Mouse (Mus musculus) hindbrain, embryonic 14.5 days (tissue): ENCODE measurements around the gene Capg. TPM values are rescaled to one million over a fixed set of nuclear protein-coding genes. Genes with fewer than 3 reads are reported as not detected.

Source experiments
- ATAC-seq: fragments of 200-750 bp; cut with Nextera tagmentation; 2 replicates; pipeline ENCODE4 v1.8.0; 2017; ENCODE audit warnings: moderate number of reproducible peaks, mild to moderate bottlenecking, moderate TSS enrichment, moderate library complexity; ENCODE audit not compliant: low FRiP score
- DNase-seq: peaks from one replicate; pipeline ENCODE4 v3.0.0-alpha.2; 2015; ENCODE audit warnings: low spot score
- H3K27ac ChIP-seq: fragments of 300-500 bp; sonication (generic); 2 replicates; pipeline ENCODE4 v1.5.1; 2014; ENCODE audit warnings: mild to moderate bottlenecking, moderate library complexity
- H3K27me3 ChIP-seq: fragments of 300-500 bp; sonication (generic); 2 replicates; pipeline ENCODE4 v1.6.1; 2014; ENCODE audit warnings: mild to moderate bottlenecking, low read length, mixed read lengths; ENCODE audit not compliant: control insufficient read depth, insufficient read depth
- H3K36me3 ChIP-seq: fragments of 300-500 bp; sonication (generic); replicated peaks from 2 replicates; pipeline ENCODE4 v1.6.1; 2014; ENCODE audit not compliant: control insufficient read depth, insufficient read depth
- H3K4me1 ChIP-seq: fragments of 300-500 bp; sonication (generic); replicated peaks from 2 replicates; pipeline ENCODE4 v1.6.1; 2014; ENCODE audit warnings: antibody characterized with exemption, low read length, mixed read lengths; ENCODE audit not compliant: control insufficient read depth, insufficient read depth
- H3K4me2 ChIP-seq: fragments of 300-500 bp; sonication (generic); replicated peaks from 2 replicates; pipeline ENCODE4 v1.6.1; 2014; ENCODE audit warnings: mild to moderate bottlenecking, moderate library complexity
- H3K4me3 ChIP-seq: fragments of 300-500 bp; sonication (generic); replicated peaks from 2 replicates; pipeline ENCODE4 v1.5.1; 2014; ENCODE audit warnings: mild to moderate bottlenecking, low read length
- H3K9ac ChIP-seq: fragments of 300-500 bp; sonication (generic); 2 replicates; pipeline ENCODE4 v1.6.1; 2014
- H3K9me3 ChIP-seq: fragments of 300-500 bp; sonication (generic); 2 replicates; pipeline ENCODE4 v1.6.1; 2016; ENCODE audit warnings: low read length; ENCODE audit not compliant: control insufficient read depth
- WGBS: fragments of 180-500 bp; shearing (Covaris S2); extraction: QIAGEN DNeasy Blood & Tissue Kit; methylation state at CpG from one replicate; pipeline ENCODE4 v1.1.7; 2014; 5-methylcytosine and 5-hydroxymethylcytosine counted together
- polyA plus RNA-seq: library from polyadenylated mRNA; unstranded; fragments of >200 nt; fragmentation: Nextera tagmentation; extraction: Ambion mirVana; gene quantifications from 2 replicates; pipeline ENCODE4 v1.2.1, GENCODE M21; 2014

Capg gene
- polyA plus RNA-seq, 1 experiment from 2014 or later: 10.3 TPM

DNA sequence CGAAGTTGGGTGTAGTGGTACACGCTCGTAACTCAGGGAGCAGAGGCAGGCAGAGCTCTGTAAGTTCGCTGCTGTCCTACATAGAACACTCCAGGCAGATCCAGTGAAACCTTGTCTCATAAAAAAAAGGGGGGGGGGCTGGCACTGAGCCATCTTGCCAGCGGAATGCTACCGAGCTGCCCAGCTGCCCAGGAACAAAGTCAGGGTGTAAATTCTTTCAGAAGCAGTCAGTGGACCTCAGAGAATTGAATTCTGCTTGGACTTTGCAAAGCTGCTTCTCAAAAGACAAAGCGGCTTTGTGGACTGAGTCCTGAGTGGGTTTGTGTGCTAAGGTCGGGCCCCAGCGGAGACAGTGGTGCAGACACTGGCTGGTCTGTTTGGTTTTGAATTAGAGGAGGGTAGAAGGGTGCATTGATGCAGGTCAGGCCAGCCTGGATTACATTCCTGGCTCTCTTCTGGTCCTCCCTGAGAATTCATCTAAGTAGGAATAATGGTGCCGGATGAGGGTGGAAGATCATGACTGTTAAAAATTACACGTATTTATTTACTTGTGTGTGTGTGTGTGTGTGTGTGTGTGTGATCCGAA, 833 bp upstream of the Capg start:
- Histone ChIP-seq H3K27me3 (no peaks in the 10 kb centered on the region), H3K36me3 (no peaks in the 10 kb centered on the region), H3K9me3 (no peaks in the 10 kb centered on the region), H3K4me1 (peaks cover under 1% of the 10 kb centered on the region; the same call in 1 of the 2 replicates), H3K9ac (no peak overlapping the region), H3K4me3 (no peak overlapping the region), H3K27ac (0 out of 2 replicates have a peak overlapping the region, but pooled peaks have one; percentile 51), H3K4me2 (no peak overlapping the region)
- ATAC-seq (no peak), DNase-seq (no peak)
- WGBS: 64% methylated on average over 12 of the region's 12 CpGs

DNA sequence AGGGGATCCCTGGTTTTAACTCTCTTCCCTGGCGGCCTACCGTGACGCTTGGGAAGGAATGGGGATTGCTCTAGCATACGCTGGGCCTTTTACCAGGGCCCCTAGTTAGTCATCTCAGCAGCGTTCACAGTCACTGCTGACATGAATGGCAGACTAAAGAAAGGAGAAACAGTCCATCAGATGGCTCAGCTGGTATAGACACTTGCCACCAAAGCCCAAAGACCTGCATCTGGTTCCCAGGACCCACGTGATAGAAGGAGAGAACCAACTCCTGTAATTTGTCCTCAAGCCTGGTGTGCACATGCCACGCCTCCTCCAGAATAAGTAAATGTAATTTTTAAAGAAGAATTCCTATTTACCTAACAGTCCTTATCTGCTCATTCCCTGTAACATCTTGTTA, 1.2 kb downstream of the Capg start:
- Histone ChIP-seq H3K9me3 (no peaks in the 10 kb centered on the region), H3K27me3 (no peaks in the 10 kb centered on the region), H3K36me3 (no peaks in the 10 kb centered on the region), H3K4me3 (no peak overlapping the region), H3K9ac (no peak overlapping the region), H3K4me1 (no peaks in the 10 kb centered on the region), H3K4me2 (no peak overlapping the region), H3K27ac (no peak overlapping the region)
- no peak for DNase-seq
- no peak for ATAC-seq
- 52% methylated on average over 7 of the region's 7 CpGs for WGBS

DNA sequence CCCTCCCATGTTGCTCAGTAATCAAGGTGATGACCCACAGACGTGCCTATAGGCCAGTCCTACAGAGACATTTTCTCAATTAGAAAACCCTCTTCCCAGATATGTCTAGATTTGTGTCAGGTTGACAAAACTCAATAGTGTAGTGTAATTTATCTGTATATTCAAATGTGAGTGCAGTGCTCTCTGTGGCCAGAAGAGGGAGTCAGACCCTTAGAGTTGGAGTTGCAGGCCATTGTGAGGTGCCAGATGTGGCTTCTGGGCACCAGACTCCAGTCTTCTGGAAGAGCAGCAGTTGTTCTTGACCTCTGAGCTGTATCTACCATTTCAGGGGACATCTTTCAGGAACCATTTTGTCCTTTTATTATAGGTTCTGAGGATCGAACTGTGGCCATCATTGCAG, 2.9 kb downstream of the Capg start:
- WGBS: 93% methylated on average over 2 of the region's 2 CpGs
- Histone ChIP-seq H3K9me3 (no peaks in the 10 kb centered on the region), H3K27ac (no peak overlapping the region), H3K4me2 (no peak overlapping the region), H3K9ac (no peak overlapping the region), H3K27me3 (no peaks in the 10 kb centered on the region), H3K4me3 (no peak overlapping the region), H3K4me1 (no peaks in the 10 kb centered on the region), H3K36me3 (no peaks in the 10 kb centered on the region)
- no peak for DNase-seq
- ATAC-seq: no peak

DNA sequence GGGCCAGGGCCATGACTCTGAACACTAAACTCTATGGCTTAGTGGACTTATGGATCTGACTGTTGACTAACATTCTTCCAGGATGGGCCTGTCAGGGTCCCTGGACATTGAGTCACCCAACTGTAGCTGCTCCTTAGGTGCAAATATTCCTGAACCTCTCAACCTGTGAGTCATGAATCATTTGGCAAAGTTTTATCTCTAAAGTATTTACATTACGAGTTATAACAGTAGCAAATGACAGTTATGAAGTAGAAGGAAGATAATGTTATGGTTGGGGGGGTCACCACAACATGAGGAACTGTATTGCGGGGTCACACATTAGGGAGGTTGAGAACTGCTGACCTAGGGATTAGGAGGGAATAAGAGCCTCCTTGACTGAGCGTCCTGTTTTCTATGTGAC, 3.7 kb downstream of the Capg start:
- 90% methylated on average over 3 of the region's 3 CpGs for WGBS
- H3K9ac ChIP-seq: no peak overlapping the region
- H3K9me3 ChIP-seq: no peaks in the 10 kb centered on the region
- DNase-seq (no peak), ATAC-seq (no peak)
- H3K4me3 ChIP-seq: no peak overlapping the region
- H3K36me3 ChIP-seq: no peaks in the 10 kb centered on the region
- peaks cover 6% of the 10 kb centered on the region for H3K4me1 ChIP-seq
- no peak overlapping the region for H3K4me2 ChIP-seq
- no peak overlapping the region for H3K27ac ChIP-seq
- H3K27me3 ChIP-seq: no peaks in the 10 kb centered on the region

DNA sequence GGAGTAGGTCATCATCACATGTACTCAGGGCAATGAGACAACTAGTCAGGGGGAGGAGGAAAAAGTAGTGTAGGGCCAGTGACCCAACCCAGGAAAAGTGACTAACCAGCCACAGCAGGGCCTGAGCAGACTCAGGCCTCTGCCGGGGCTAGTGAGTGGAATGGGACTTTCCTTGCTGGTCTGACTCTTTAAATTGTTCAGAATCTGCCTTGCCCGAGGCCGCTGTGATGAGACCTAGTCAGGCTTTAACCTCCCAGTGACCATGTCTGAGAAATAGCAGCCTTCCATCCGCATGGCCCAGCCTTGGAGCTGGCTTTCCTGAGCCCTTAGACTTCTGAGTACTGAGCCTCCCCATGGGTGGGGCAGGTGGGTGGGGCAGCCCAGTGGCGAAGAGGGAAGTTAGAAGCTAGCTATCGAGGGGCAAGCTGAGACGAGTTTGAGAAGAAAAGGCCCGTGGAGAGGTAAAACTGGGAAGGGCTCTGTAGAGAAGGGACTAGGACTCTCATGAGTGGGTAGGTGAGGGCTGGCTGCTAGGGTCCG, 4.9 kb downstream of the Capg start:
- no peak for ATAC-seq

DNA sequence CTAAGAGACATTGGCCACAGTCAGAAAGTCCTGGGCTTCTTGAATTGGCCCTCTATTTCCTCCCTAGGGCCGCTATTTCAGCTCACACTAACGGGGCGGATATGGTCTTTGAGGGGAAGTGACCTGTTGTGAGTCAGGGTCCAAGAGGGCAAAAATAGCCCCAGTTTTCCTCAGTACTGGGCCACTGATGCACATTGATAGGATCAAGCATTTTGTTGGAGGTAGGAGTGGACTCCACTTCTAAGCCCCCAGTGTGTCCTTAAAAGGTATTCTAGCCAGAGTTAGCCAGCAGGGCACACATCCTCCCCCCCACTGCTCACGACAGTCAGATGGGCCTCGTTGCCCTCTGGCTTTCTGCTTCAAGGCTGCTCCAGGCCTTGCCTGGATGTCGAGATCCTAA, 5.8 kb downstream of the Capg start:
- Histone ChIP-seq H3K27ac (no peak overlapping the region), H3K9me3 (no peaks in the 10 kb centered on the region), H3K4me2 (no peak overlapping the region), H3K4me1 (peaks cover 13% of the 10 kb centered on the region), H3K27me3 (no peaks in the 10 kb centered on the region), H3K36me3 (no peaks in the 10 kb centered on the region), H3K9ac (no peak overlapping the region), H3K4me3 (no peak overlapping the region)
- DNase-seq: no peak
- ATAC-seq: no peak
- WGBS: 75% methylated on average over 6 of the region's 6 CpGs

More for the DNA sequence above, 4.9 kb downstream of the Capg start:
- Histone ChIP-seq H3K4me1 (peaks cover 13% of the 10 kb centered on the region), H3K4me2 (no peak overlapping the region), H3K36me3 (no peaks in the 10 kb centered on the region), H3K9me3 (no peaks in the 10 kb centered on the region), H3K27ac (no peak overlapping the region), H3K4me3 (no peak overlapping the region), H3K9ac (no peak overlapping the region), H3K27me3 (no peaks in the 10 kb centered on the region)
- no peak for DNase-seq
- WGBS: 71% methylated on average over 9 of the region's 9 CpGs

DNA sequence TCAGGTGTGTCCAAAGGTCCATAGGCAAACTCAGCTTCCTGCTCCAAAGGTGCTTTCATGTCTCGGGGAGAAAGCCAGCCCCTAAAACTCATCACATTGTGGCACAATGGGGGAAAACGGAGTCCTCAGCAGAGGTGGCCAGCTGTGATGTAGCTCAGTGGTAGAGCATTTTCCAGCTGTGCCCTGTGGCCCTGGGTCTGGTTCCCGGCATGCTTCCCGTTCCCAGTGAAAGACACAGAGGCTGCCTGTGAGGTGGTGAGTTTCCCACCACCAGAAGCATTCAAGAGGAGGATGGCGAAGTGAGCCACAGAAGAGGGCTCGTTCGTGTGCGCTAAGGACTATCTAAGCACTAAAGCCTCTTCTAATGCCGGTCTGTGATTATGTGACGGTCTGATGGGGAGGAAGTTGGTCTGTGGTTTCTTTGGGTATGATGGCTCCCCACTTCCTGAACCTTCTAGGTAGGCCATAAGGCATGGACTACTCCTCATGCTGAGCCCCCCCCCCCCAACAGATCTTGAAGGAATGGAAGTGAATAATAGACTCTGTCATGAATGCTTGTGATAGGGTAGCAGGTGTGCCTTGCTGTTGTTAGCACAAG, 6.4 kb downstream of the Capg start:
- H3K27me3 ChIP-seq: no peaks in the 10 kb centered on the region
- no peaks in the 10 kb centered on the region for H3K9me3 ChIP-seq
- H3K4me2 ChIP-seq: no peak overlapping the region
- no peak overlapping the region for H3K4me3 ChIP-seq
- DNase-seq: no peak
- no peak overlapping the region for H3K27ac ChIP-seq
- peaks cover 13% of the 10 kb centered on the region for H3K4me1 ChIP-seq
- no peak overlapping the region for H3K9ac ChIP-seq
- H3K36me3 ChIP-seq: no peaks in the 10 kb centered on the region
- no peak for ATAC-seq
- 89% methylated on average over 10 of the region's 10 CpGs for whole genome bisulfite sequencing

DNA sequence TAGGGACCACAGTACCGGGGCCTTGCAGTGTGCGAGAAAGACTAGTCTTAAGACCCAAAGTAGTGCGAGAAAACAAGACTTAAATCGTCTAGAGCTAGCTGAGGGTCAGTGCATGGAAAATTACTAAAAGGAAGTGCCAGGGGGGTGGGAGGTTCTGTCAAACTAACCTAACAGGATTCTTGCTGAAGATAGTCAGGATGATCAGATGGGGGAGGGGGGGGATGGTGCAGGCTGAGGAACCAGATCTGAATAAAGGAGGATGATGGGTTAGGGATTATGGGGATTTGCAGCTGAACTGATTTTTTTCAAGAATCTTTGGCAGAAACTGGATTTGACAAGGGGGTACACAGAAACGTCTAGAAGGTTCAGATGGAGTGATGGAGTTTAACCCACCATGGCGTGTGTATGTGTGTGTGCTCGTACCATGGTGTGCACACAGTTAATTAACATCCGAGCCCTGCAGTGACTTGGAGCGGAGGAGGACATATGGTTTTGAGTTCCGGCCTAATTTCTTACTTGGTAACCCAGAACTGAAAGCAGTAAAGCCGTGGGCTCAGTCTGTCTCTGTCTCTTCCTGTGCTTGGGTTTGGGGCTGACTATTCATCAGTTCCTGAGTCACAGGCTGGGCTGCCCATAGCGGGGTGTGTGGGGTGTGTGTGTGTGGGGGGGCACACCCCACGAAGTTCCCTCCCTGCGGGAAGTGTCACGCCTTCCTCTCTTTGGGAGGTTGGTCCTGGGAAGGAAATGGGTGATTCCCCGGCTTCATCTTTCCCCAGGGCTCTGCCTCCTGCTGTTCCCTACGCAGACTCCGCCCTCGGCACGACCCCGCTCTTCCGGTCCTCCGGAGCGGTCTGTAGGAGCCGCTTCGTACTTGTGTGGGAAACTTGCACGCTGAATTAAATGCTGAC, 8.2 kb downstream of the Capg start:
- peak overlapping the region; percentile 55 for H3K9ac ChIP-seq
- 16% methylated on average over 27 of the region's 27 CpGs for WGBS
- no peaks in the 10 kb centered on the region for H3K27me3 ChIP-seq
- no peaks in the 10 kb centered on the region for H3K9me3 ChIP-seq
- peak; percentile 61 for DNase-seq
- peak overlapping the region; percentile 72 for H3K27ac ChIP-seq
- peak overlapping the region; percentile 73 for H3K4me2 ChIP-seq
- peaks cover 13% of the 10 kb centered on the region for H3K4me1 ChIP-seq
- no peaks in the 10 kb centered on the region for H3K36me3 ChIP-seq
- ATAC-seq: peak; percentile 79
- H3K4me3 ChIP-seq: peak overlapping the region; percentile 31

DNA sequence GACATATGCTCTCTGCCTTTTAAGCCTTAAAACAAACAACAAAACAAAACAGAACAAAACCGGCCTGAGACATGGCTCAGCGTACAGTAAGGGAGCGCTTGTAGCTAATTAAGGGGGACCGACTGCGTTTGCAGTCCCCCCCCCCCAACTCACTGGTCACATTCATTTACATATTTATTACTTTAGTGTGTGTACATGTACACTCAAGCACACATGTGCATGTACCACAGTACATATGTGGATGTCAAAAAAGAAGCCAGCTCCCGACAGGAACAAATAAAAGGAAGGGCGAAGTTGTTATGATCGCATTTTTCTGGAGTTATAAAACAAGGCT, 8.9 kb downstream of the Capg start:
- Histone ChIP-seq H3K4me3 (peak overlapping the region; percentile 31), H3K9me3 (no peaks in the 10 kb centered on the region), H3K27ac (peak overlapping the region; percentile 72), H3K4me1 (peaks cover 13% of the 10 kb centered on the region), H3K9ac (peak overlapping the region; percentile 55), H3K36me3 (no peaks in the 10 kb centered on the region), H3K4me2 (peak overlapping the region; percentile 73), H3K27me3 (no peaks in the 10 kb centered on the region)
- WGBS: 15% methylated on average over 8 of the region's 8 CpGs
- ATAC-seq (no peak), DNase-seq (peak; percentile 29)
